8 mouse cellular contexts compared by ENCODE assay signal in genomic region chr19:17124034-17124735, GRCm38 (mm10).
DNase-seq lines count a peak whose midpoint lies in the region; ATAC-seq and TF ChIP-seq lines count a peak whose summit lies in the region.

No protein-coding gene starts in this region.

- H3K4me3 ChIP-seq in liver, adult 2 months (ENCODE audit: insufficient read depth, low read depth, low read length): no peak overlapping the region
- no peak overlapping the region for H3K4me3 ChIP-seq in liver, embryonic 12.5 days
- no peak overlapping the region for H3K4me3 ChIP-seq in hindbrain, embryonic 13.5 days
- H3K4me3 ChIP-seq in limb, embryonic 10.5 days: no peak overlapping the region
- no peak overlapping the region for H3K4me3 ChIP-seq in neural tube, embryonic 11.5 days (ENCODE audit: low read depth, low read length)

- TF ChIP-seq POLR2A in liver, adult 2 months (IDR thresholded peaks at IDR 0.05; ENCODE audit: extremely low read depth, insufficient read depth, low read length): no peak

- no peaks in the 10 kb centered on the region for H3K27me3 ChIP-seq in liver, adult 2 months (ENCODE audit: control insufficient read depth, insufficient read depth, low read length)
- H3K27me3 ChIP-seq in liver, embryonic 12.5 days (replicated peaks): no peaks in the 10 kb centered on the region
- no peaks in the 10 kb centered on the region; the same call in 1 of the 2 replicates for H3K27me3 ChIP-seq in hindbrain, embryonic 13.5 days
- H3K27me3 ChIP-seq in limb, embryonic 10.5 days (ENCODE audit: low read depth, poor library complexity, severe bottlenecking): no peaks in the 10 kb centered on the region
- H3K27me3 ChIP-seq in neural tube, embryonic 11.5 days (ENCODE audit: control insufficient read depth, insufficient read depth, low read length): no peaks in the 10 kb centered on the region

- no peak overlapping the region for H3K9ac ChIP-seq in liver, adult 2 months (ENCODE audit: low read depth, low read length)
- H3K9ac ChIP-seq in liver, embryonic 12.5 days: no peak overlapping the region
- H3K9ac ChIP-seq in hindbrain, embryonic 13.5 days: no peak overlapping the region
- H3K9ac ChIP-seq in neural tube, embryonic 11.5 days (ENCODE audit: low read length): no peak overlapping the region

- no peaks in the 10 kb centered on the region for H3K36me3 ChIP-seq in liver, adult 2 months (ENCODE audit: control insufficient read depth, insufficient read depth, low read length)
- no peaks in the 10 kb centered on the region for H3K36me3 ChIP-seq in liver, embryonic 12.5 days
- H3K36me3 ChIP-seq in hindbrain, embryonic 13.5 days: no peaks in the 10 kb centered on the region
- H3K36me3 ChIP-seq in limb, embryonic 10.5 days: no peaks in the 10 kb centered on the region
- H3K36me3 ChIP-seq in neural tube, embryonic 11.5 days (ENCODE audit: control insufficient read depth, insufficient read depth, low read length): no peaks in the 10 kb centered on the region

- H3K27ac ChIP-seq in liver, adult 2 months (replicated peaks; ENCODE audit: insufficient read depth, low read depth, low read length): no peak overlapping the region
- no peak overlapping the region for H3K27ac ChIP-seq in liver, embryonic 12.5 days
- no peak overlapping the region for H3K27ac ChIP-seq in hindbrain, embryonic 13.5 days
- H3K27ac ChIP-seq in limb, embryonic 10.5 days: no peak overlapping the region
- H3K27ac ChIP-seq in neural tube, embryonic 11.5 days (ENCODE audit: low read depth, low read length): no peak overlapping the region

- H3K79me2 ChIP-seq in liver, adult 2 months (ENCODE audit: control insufficient read depth, insufficient read depth, low read length): no peaks in the 10 kb centered on the region

- H3K4me2 ChIP-seq in liver, embryonic 12.5 days: no peak overlapping the region
- H3K4me2 ChIP-seq in hindbrain, embryonic 13.5 days: no peak overlapping the region
- H3K4me2 ChIP-seq in neural tube, embryonic 11.5 days (ENCODE audit: low read depth): no peak overlapping the region

- WGBS in liver, adult 2 months: 61% methylated on average over 12 of the region's 12 CpGs
- 55% methylated on average over 12 of the region's 12 CpGs for WGBS in liver, embryonic 12.5 days (ENCODE audit: insufficient replicate concordance)
- WGBS in hindbrain, embryonic 13.5 days: 69% methylated on average over 12 of the region's 12 CpGs
- 72% methylated on average over 12 of the region's 12 CpGs for WGBS in limb, embryonic 10.5 days
- WGBS in neural tube, embryonic 11.5 days: 70% methylated on average over 12 of the region's 12 CpGs

- peak; percentile 48 for DNase-seq in liver, adult 2 months (ENCODE audit: extremely low read depth, low read depth, low spot score)
- DNase-seq in T-cell, adult 2 months (ENCODE audit: low spot score): peak; percentile 18
- DNase-seq in embryo, embryonic 10.5 days (ENCODE audit: low spot score): peak; percentile 69
- DNase-seq in limb, embryonic 10.5 days (ENCODE audit: low spot score): peak; percentile 45
- DNase-seq in neural tube, embryonic 11.5 days (ENCODE audit: low spot score): peak; percentile 47

- H3K4me1 ChIP-seq in liver, adult 2 months (ENCODE audit: control insufficient read depth, insufficient read depth, low read length): no peaks in the 10 kb centered on the region
- no peaks in the 10 kb centered on the region for H3K4me1 ChIP-seq in liver, embryonic 12.5 days
- no peaks in the 10 kb centered on the region for H3K4me1 ChIP-seq in hindbrain, embryonic 13.5 days (replicated peaks)
- H3K4me1 ChIP-seq in limb, embryonic 10.5 days: no peaks in the 10 kb centered on the region
- H3K4me1 ChIP-seq in neural tube, embryonic 11.5 days (ENCODE audit: control insufficient read depth, insufficient read depth, low read length): no peaks in the 10 kb centered on the region

- no peaks in the 10 kb centered on the region for H3K9me3 ChIP-seq in liver, embryonic 12.5 days (replicated peaks)
- no peaks in the 10 kb centered on the region for H3K9me3 ChIP-seq in hindbrain, embryonic 13.5 days
- no peaks in the 10 kb centered on the region for H3K9me3 ChIP-seq in limb, embryonic 10.5 days (replicated peaks)
- no peaks in the 10 kb centered on the region for H3K9me3 ChIP-seq in neural tube, embryonic 11.5 days (ENCODE audit: control insufficient read depth, low read length)

- no peak for ATAC-seq in liver, embryonic 12.5 days
- peak; percentile 54; the same call in 1 of the 2 replicates for ATAC-seq in hindbrain, embryonic 13.5 days (ENCODE audit: low FRiP score)
- no peak for ATAC-seq in neural tube, embryonic 11.5 days (ENCODE audit: insufficient read depth, low FRiP score, low TSS enrichment)
- ATAC-seq in inflammation-experienced regulatory T-cells, adult 6 months: no peak

- TF ChIP-seq CTCF in liver, adult 2 months (IDR thresholded peaks at IDR 0.05; ENCODE audit: low read depth, low read length): peak; percentile 20; the same call in 1 of the 2 replicates

Comparison
In these comparisons a context has a peak if more than half of its experiments do, and no peak if none do; other contexts are left out.
1. DNase-seq: peak in every context shown above with its lines; median percentile 69 in embryo, embryonic 10.5 days; 48 in liver, adult 2 months; 47 in neural tube, embryonic 11.5 days; 45 in limb, embryonic 10.5 days; 18 in T-cell, adult 2 months.